Mouse (Mus musculus) right cerebral cortex, postnatal 4 days (tissue): ENCODE measurements around the gene Strc.
"Not testable (repeated sequence)": the region's sequence is repeated elsewhere in the genome, so short reads cannot be mapped to it uniquely, and the experiment has no call there.

Experiments
- DNase-seq: peaks from one replicate; pipeline ENCODE4 v3.0.0-alpha.2; 2022

The Strc gene

DNA sequence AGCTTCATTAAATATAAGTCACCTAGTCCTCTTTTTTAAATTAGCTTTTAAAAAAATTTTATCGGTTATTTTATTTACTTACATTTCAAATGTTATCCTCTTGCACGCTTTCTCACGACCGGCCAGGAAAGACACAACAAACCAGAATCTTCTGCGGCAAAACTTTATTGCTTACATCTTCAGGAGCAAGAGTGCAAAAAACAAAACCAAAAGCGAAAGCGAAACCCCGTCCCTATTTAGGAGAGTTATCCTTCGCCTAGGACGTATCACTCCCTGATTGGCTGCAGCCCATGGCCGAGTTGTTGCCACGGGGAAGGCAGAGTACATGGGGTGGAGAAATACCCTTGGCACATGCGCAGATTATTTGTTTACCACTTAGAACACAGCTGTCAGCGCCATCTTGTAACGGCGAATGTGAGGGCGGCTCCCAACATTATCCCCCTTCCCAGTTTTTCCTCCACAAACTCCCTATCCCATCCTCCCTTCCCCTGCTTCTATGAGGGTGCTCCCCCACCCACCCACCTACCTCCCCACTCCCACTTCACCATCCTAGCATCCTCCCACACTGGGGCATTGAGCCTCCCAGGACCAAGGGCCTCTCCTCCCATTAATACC lies at the start of gene Strc:
TSS of gene Strc (minus strand) at position 208 of the 615 bp plus-strand sequence.
- DNase-seq = not testable (repeated sequence)

DNA sequence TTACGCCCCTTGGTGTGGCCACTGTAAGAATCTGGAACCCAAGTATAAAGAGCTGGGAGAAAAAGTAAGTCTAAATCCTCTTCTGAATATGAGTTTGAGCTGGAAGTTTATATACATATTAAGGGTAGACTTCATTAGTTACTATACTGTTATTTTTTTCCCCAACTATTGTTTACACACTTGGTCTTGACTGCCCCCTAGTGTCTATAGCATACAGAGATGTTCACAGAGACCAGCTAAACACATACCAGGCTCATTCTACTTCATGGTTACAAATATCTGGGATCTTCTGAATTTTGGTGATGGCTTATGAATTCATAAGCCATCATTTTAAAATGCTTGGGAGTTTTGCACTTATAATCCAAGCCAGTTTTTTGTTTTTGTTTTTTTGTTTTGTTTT lies 47.9 kb upstream of the Strc start:
- DNase-seq = no peak

DNA sequence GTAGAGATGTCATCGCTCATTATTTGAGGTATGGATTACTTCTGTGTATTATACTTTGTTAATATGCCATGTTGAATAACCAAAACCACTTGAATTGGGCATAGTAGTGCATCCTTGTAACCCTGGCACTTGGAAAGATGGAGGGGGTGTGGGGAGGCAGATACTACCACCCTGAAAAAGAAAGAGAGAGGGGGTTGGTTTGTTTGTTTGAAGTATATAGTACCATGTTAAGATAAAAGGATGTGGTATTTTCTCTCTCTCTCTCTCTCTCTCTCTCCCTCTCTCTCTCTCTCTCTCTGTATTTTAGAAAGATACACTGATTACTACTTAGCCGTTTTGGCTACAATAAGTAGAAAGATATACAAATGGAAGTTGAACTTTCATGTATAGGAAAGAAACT lies 38.9 kb upstream of the Strc start:
- no peak for DNase-seq

DNA sequence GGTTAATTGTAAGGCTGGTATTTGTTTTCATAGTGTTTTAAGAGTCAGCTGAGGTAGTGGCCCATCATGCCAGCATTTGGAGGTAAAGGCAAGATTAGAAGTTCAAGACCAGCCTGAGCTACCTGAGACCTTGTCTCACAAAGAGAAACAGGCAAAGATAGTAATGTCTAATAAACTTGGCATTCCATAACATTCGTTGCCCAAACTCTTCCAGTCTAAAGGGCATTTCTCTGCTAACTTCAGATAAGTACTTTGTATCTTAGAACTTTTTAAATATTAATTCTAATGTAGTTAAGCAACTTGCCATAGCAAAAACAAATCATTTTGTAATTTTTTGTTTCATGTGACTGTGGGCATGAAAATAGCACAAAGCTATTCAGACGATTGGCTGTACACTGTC lies 36.2 kb upstream of the Strc start:
- no peak for DNase-seq

DNA sequence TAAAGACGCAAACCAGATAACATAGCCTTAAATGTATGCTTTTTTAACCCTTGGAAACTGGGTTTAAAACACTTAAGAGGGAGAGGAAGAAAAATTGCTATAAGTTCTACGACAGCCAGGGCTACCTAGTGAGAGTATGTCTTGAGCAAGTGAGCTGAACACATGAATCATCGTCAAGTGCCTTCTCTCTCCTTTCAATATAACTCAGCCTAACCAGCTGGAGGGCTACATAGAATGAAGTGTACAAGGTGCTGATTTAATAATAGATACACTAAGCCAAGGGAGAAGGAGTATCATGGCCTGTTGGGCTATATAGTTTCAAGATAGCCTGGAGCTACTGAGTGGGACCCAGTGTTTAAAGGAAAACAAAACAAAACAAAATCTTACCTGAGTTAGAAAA lies 31.5 kb upstream of the Strc start:
- DNase-seq = no peak

DNA sequence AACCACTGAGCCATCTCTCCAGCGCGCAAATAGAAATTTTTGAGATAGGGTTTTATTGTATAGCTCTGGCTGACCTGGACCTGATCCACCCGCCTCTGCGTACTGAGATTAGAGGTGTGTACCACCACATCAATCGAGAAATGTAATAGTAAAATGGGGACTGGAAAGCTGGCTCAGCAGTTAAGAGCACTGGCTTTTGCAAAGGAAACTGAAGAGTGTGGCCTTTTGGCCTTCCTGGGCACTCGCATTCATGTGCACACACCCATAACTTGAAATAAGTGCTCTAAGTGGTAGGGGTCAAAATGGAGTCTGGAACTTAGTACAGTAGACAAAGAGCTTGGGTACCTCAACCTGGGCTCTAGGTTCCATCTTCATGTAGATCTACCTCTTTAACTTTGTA lies 29.4 kb upstream of the Strc start:
- no peak for DNase-seq

DNA sequence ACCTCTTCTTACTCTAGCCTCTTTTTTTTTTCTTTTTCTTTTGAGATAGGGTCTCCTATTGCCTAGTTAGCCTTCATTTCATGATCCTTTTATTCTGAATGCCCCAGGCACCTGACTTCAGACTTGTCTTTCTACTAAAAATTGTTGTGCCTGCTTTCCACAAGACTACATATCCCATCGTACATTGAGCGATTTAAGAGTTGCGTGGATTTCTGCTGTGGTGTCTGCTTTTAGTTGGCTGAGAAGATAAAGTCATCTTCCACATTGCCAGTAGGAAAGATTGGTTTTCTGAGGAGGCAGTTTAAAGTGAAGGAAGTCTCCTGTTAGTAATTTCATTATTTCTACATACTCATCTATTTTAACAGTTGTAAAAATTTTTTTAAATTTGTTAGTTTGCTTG lies 28.6 kb upstream of the Strc start:
- no peak for DNase-seq

DNA sequence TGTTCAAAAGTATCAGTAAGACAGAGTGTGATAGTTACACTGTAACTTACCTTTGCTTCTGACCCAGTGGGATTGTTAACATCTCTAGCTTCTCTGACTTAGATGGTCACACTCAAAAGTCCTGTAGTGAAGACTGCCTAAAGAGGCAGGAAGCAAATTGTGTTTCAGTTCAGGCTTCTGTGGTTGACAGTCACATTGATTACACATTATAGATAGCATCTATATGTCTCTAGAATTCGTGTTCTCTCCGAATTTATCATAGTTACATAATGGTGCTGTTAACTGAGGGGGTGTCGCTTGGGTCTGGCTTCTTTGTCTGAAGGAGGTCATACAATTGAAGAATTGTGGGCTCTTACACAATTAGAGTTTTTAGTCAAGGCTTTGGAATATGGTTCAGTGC lies 28.1 kb upstream of the Strc start:
- no peak for DNase-seq

DNA sequence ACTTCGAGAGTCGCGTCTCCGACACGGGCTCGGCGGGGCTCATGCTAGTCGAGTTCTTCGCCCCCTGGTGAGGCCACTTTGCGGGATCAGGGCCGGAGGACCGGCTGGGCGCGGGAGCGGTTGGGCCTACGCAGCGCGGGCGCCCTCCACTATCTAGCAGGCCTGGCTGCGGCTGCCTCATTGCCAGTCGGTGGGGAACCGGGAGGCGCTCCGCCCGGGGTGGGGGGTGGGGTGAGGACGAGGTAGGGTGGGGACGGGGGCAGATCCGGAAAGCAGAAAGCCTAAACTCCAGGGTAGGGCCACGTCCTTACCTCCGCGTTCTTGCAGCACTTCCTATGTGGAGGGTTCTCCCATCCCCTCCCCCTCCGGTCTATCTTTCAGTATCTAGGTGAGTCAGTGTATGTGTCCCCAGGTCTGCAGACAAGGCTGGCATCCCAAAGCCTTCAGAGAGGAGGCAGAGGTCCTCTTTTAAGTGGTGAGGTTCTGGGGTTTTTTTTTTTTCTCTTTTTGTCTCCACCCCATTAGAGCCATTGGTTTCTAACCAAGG lies 27.2 kb upstream of the Strc start:
- no peak for DNase-seq

DNA sequence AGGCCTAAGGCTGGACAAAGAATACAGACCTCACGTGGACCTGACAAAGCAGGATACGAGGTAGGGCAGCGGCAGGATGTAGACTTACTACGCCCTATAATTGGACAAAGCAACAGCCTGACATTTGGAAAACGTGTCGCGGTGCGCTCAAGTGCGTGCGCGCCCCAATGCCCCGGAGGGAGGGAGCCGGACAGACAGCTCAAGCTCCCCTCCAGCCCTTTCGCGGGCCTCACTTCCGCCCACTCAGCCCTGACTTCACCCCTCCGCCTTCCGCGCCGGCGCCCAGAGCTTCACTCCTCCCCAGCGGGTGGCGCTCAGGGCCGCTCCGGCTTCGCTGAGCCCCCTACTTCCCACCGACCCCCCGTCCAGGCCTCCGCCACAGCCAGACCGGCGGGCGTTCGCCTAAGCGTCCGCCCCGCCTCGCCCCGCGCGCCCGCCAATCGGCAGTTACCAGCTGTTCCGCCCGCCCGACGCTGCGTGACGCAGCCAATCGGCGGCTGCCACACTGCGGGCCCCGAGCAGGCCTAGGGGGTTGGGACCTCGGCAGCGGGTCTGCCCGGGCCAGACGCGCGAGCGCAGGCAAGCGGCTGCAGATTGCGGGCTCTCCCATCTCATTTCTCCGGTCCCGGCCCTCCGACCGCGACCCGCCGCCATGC lies 26.5 kb upstream of the Strc start, which contains the start of the genes Pdia3 and Catsper2:
TSS of gene Pdia3 (plus strand) at position 389 of the 656 bp plus-strand sequence.
TSS of gene Catsper2 (minus strand) at position 406 of the 656 bp plus-strand sequence.
- peak; percentile 95 for DNase-seq

DNA sequence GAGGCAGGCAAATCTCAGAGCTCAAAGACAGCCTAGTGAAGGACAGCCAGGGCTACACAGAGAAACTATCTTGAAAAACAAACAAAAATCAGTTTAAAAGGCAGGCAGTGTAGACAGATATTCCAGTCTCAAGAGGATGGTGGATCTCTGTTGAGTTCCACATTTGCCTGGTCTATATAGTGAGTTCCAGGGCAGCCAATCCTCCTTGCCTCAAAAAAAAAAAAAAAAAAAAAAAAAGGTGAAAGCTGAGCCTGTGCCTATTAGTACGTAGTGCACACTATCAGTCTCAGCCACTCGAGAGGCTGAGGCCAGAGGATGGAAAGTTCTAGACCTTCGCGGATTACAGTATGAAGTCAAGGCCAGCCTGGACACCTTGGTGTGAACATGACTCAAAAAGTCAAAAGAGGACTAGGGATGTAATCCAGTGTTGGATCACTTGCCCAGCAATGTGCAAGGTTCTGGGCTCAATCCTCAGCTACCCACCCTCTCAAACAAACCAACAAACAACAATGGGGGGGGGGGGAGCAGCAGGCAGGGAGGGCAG lies 25.9 kb upstream of the Strc start:
- DNase-seq = no peak

DNA sequence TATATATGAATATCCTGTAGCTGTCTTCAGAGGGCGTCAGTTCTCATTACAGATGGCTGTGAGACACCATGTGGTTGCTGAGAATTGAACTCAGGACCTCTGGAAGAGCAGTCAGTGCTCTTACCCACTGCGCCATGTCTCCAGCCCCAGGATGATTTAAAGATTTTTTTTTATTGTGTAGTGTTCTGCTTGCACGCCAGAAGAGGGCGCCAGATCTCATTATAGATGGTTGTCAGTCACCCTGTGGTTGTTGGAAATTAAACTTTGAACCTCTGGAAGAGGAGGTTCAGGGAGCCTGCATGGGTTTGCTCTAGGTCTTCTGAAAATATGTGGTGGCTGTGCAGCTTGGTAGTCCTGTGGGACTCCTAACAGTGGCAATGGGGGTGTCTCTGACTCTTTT lies 21.2 kb upstream of the Strc start:
- DNase-seq = peak; percentile 12

DNA sequence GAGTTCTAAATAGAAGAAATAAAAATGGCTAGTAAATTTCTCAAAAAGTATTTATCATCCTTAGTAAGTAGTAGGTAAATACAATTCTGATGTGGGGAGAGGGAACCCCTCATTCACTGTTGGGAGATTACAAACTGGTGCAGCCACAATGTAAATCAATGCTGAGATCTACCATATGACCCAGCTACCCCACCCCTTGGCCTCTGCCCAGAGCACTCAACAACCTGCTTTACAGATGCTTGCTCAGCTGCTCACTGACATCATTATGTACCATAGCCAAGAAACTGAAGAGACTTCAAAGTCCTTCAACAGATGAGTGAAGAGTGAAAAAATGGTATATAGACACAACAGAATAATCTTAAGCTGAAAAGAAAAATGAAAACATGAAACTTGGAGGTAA lies 16.3 kb upstream of the Strc start:
- no peak for DNase-seq

DNA sequence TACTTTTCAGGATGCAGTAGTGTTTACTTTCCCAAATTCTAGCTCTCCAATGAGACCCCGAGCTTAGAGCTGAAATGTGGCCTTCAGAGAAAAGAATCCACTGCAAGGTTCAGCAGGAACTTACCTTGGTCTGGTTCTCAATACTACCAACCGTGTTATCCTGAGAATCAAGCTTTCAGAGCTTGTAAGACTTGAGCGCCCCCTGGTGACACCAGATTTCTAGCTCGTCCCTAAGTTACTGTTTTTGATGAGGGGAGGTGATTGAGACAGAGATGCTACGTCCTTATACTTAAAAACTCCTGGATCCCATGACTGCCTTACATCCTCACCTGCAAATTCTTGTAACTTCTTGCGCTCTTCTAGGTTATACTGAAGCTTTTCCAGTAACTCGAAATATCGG lies 9.7 kb upstream of the Strc start:
- DNase-seq = peak; percentile 98

DNA sequence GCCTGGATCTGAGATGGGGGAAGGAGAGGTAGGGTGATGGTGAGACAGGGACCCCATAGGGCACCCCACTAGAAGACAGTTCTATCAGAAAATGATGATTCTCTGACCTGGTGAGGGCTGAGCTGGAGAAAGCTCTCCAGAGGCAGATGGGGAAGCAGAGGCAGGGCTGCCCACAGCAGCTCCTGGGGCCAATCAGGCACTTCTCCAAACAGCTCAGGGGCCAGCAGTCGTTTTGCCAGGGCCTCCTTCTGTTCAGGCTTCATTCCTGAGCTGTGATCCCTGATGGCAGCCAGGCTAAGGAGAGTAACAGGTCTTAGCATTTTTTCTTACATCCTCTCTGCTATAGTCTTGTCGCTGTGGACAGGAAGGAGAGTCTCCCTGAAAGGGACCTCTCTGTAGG lies 12.2 kb downstream of the Strc start:
- DNase-seq = no peak

DNA sequence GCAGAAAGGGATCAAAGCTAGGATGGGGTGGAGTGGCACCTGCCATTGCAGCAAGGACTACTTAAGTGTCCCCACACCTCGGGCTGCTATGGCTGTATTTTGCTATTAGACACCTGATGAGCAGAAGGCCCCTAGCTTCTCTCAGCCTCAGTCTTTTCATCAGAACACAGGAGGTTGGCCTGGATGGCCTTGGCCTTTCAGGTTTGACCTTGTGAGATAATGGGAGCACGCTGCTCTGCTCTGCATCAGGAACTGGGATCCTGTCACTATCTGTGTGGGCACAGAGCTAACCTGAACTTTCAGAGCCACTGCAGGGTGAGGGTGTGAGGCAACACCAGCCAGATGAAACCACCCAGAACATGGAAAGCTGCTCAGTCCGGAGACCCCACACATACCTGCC lies 14.7 kb downstream of the Strc start:
- no peak for DNase-seq

DNA sequence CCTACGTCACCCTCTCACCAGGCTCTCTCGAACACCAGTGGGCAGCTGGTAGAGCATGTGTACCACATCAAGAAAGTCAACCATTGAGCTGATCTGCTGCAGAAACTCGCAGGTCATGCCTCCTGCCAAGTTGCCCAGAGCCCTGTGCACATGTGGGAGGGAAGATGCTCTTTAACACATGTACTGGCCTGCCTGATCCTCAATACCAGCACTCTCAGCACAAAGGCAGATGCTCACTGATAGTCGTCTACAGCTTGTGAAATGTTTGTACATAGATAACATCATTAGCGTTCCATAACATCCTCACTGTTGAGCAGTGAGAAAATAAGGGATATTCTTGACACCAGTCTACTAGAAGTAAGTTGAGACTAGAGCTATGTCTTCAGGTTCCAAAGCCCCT lies 16.0 kb downstream of the Strc start:
- no peak for DNase-seq

DNA sequence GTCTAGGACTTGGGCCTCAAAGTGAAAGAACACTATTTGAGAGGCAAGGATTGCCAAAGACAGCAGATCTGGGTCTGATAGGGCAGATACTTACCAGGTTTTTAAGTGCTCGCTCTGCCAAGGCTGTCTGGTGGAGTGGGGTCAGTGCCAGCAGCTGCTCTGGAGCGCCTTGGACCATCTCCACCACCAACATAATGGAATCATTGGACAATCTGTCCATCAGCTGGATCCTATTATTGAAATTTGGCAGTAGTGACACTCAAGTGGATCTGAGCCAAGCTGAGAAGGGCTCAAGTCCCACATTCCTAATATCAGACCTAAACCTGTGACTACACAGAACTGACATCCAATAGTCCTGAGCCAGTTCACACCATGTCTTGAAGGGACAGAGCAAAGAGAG lies 18.1 kb downstream of the Strc start:
- DNase-seq = peak; percentile 11

DNA sequence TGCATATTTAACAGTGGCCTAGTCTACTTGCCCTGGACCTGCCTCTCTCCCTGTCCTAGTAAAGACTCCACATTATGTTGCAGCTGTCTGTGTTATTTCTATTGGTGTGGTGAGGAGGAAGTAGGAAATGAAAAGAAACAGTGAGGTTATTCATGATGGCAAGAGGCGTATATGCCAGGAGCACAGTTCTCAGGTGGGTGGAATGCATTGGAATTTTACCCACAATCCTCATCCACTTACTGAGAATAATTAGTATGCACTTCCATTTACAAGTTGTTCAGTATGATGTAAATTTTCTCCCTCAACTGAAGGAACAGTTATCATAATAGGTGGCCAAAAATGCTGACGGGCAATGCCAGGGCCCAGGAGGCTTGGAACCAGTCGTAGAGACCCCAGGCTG lies 23.3 kb downstream of the Strc start:
- no peak for DNase-seq

DNA sequence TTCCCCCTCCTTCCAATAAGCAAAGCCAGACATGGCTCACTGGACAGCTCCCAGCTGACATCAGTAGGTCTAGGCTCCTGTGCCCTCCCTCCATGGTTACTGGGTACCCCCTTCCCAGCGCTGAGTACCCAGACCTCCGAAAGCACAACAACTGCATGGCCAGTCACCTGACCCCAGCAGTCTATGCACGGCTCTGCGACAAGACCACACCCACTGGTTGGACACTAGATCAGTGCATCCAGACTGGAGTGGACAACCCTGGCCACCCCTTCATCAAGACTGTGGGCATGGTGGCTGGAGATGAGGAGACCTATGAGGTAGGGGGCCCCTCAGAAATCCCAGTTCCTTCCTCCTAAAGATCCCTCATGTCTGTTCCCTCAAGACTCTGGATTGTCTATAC lies 27.5 kb downstream of the Strc start:
- no peak for DNase-seq

DNA sequence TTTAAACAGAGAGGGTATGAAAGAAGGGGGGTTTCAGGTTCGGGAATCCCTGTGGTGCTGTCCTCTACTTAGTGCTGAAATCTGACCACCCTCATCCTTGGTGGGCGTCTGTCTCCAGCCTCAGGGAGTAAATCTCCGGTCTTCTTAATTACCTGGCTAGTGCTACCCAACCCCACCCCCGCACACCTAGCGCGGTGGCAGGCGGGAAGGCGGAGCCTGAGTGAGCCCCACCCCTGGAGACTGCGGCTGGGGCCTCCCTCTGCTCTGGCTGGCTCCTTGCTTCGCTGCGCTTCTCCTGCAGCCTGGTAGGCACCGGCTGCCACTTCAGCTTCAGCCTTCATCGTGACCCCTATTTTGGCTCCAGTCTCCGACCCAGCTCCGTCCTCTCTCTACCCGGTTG lies 28.6 kb downstream of the Strc start:
- peak; percentile 72 for DNase-seq

DNA sequence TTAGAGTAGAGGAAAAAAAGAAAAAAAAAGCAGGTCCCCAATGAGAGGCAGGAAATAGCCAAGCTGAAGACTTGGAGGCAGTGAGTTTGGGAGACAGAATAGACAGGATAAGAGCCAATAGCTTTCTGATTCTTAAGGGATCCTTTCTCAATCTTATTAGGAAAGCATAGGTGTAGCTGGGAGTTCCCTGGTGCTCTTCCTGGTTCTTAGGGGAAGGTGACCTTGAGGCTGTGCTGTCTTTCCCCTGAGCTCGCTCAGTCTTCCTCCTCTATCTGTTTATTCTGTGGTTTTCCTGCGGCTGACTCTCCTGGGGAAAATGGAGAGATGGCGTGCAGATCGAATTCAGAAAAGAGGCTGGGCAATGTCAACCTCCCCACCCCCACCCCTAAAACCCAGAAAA lies 29.0 kb downstream of the Strc start:
- DNase-seq = peak; percentile 7

DNA sequence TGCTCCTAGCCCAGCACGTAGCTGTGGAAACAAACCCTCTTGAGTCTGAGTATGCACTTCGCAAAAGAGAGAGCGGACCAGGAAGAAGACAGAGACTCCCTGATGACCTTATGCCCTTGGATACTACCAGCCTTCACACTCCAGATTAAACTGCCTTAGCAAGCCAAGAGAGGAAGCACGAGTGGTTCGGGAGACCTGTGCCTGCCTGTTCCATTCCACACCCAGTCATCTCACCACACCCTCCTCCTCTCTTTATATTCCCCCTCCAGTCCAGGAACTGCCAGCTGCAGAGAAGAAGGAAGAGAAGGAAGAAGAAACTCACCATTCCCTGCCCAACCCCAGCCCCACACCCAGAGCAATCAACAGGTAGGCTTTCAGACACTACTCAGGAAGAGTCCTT lies 29.5 kb downstream of the Strc start, which contains the start of gene Ckmt1:
TSS of gene Ckmt1 (plus strand) at position 221 of the 400 bp plus-strand sequence.
- DNase-seq = no peak
